Mouse (Mus musculus) lung, adult 2 months (tissue): ENCODE data around the gene Stk25. TPM values are rescaled to one million over a fixed set of nuclear protein-coding genes. Genes with fewer than 3 reads are reported as not detected.

Experiments used
- DNase-seq: peaks from one replicate; pipeline ENCODE4 v3.0.0; 2022
- H3K4me1 ChIP-seq: fragments of 200-500 bp; 2 replicates; pipeline ENCODE4 v1.6.1; 2011; ENCODE audit warnings: low read length; ENCODE audit not compliant: control insufficient read depth, insufficient read depth
- H3K4me3 ChIP-seq: fragments of 200-500 bp; replicated peaks from 2 replicates; pipeline ENCODE3; 2011; ENCODE audit warnings: low read depth, mild to moderate bottlenecking, control low read depth, low read length; ENCODE audit errors: extremely low read depth
- CTCF ChIP-seq: fragments of 200-500 bp; IDR thresholded peaks from 2 replicates; pipeline ENCODE4 v1.5.1; 2011; ENCODE audit warnings: mild to moderate bottlenecking, low read length, control low read depth; ENCODE audit not compliant: insufficient read depth
- POLR2A ChIP-seq: fragments of 200-500 bp; IDR thresholded peaks from 2 replicates; pipeline ENCODE4 v1.6.1; 2011; ENCODE audit warnings: low read depth, mild to moderate bottlenecking, control low read depth, low read length, borderline replicate concordance; ENCODE audit errors: extremely low read depth
- WGBS: fragments of 180-500 bp; shearing (Covaris S2); methylation state at CpG from one replicate; pipeline ENCODE4 v1.1.7; 2018; 5-methylcytosine and 5-hydroxymethylcytosine counted together
- polyA plus RNA-seq: library from polyadenylated mRNA; depleted of rRNA; stranded (reverse); fragments of >200 nt; gene quantifications from 2 replicates; pipeline ENCODE4 v1.2.3, GENCODE M21; 2012

Gene Stk25
- polyA plus RNA-seq, 1 experiment = 141 TPM

DNA sequence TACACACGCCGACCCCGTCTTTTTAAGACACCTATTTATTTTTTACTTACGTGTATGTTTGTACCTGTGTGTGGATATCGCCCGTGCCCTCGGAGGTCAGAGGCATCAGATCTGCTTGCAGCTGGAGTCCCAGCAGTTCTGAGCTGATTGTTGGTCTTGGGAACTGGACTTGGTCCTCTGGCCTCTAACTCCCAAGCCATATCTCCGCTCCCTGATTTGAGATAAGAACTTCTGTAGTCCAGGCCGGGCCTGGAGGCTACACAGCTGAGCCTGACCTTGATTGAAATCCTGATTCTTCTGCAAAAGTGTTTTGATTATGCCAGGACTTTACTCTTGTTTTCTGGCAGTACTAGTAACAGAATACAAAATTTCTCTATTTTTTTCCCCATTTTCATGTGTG, 34.3 kb upstream of the Stk25 start:
- H3K4me3 ChIP-seq = no peak overlapping the region
- 94% methylated on average over 9 of the region's 9 CpGs for WGBS

DNA sequence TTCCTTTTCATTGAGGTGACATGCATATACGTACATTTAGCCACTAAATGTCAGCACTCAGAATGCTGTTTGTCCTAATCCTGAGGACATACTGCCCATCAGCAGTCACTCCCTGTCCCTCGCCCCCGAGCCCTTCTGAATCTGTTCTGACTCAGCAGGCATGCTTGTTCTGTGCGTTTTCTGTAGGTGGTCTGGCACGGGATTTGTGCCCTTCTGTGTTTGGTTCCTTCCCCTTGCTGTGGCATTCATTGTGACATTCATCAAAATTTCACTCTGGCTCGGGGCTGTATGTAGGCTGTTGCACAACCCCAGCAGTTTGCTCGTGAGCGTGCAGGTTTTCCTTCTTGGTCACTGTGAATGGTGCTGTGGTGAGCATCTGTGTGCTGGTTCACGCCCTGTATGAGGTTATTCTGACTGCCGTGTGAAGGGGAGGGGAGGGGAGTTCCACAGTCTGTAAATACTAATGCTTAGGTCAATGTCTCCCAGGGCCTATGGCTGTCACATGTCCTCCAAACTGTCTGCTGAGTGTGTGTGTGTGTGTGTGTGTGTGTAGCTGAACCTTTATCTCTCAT, 33.4 kb upstream of the Stk25 start:
- WGBS = 74% methylated on average over 10 of the region's 10 CpGs
- Histone ChIP-seq H3K4me1 (no peaks in the 10 kb centered on the region; the same call in 1 of the 2 replicates), H3K4me3 (no peak overlapping the region)
- no peak for DNase-seq
- no peak for TF ChIP-seq CTCF
- TF ChIP-seq POLR2A = no peak

More for the DNA sequence above, 34.3 kb upstream of the Stk25 start:
- H3K4me1 ChIP-seq = no peaks in the 10 kb centered on the region; the same call in none of the 2 replicates
- DNase-seq = no peak
- TF ChIP-seq POLR2A = no peak
- TF ChIP-seq CTCF = no peak

- H3K4me3 ChIP-seq = no peak overlapping the region
- H3K4me1 ChIP-seq = no peaks in the 10 kb centered on the region; the same call in 1 of the 2 replicates
- 94% methylated on average over 8 of the region's 8 CpGs for WGBS
- DNase-seq = no peak
- TF ChIP-seq CTCF (no peak), POLR2A (no peak)
Observed at GRCm38 (mm10) chr1:93691106-93691505, 32.6 kb upstream of the Stk25 start.

DNA sequence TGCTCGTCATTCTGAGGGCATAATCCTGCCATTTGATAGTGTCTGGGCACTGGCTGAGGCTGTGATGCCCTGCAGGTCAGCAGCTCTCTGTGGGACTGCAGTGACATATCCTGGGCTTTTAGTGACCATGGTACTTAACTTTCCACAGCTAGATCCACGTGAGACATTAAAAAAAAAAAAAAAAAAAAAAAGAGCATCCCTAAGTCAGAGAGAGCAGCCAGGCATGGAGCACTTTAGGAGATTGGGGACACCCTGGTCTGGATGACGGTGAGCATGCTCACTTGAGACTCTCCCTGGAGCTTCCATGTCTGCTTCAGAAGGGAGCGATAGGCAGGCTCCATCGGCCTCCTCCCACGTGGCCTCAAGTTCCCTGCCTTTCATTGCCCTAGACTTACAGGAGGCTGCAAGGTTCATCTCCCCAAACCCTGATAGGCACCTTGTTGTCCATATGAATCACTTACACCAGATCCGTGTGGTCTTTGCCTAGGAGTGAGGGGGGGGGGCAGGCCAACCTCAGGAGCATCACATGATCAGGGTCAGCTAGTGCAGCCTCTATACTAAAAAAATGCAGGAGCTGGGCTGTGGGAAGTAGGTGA, 31.5 kb upstream of the Stk25 start:
- 87% methylated on average over 7 of the region's 7 CpGs for WGBS
- Histone ChIP-seq H3K4me3 (no peak overlapping the region), H3K4me1 (no peaks in the 10 kb centered on the region)
- TF ChIP-seq CTCF (no peak), POLR2A (no peak)
- no peak for DNase-seq

DNA sequence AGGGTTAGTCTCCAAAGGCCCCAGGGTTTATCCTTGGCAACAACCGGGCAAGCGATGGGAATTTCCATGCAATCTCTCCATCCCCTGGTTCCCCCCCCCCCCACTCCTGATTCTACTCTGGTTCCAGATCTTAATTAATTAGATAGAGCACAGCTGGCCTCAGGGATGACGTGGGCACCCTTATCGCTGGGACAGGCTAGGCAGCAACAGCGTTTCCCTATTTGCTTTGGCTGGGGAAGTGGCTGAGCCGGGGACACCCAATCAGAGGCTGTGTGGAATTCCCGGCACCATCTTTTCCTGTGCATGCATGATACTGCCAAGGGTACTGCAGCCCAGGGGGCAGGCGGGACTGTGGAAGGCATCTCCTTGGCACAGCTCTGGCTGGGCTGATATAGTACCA, 29.7 kb upstream of the Stk25 start:
- Histone ChIP-seq H3K4me1 (no peaks in the 10 kb centered on the region), H3K4me3 (no peak overlapping the region)
- no peak for DNase-seq
- TF ChIP-seq POLR2A (no peak), CTCF (no peak)
- WGBS = 64% methylated on average over 8 of the region's 8 CpGs

DNA sequence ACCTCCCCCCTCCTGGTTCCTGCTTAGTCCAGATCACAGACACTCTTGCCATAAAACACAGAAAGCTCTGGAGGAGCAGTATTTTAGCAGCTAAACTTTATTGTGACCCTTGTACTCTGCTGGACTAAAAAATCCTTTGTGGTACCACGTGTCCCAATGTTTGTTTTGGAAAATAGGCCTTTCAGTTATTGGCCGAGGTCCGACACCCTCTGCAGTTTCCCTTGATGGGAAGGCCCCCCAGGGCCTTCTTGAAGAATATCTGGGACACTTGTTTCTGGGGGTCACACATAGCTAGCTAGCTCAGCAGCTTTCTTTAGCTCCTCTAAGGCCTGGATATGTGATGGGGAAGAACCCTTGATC, 28.5 kb upstream of the Stk25 start:
- H3K4me1 ChIP-seq = no peaks in the 10 kb centered on the region
- WGBS = 44% methylated on average over 3 of the region's 3 CpGs
- no peak for DNase-seq
- no peak for TF ChIP-seq POLR2A
- TF ChIP-seq CTCF = no peak
- no peak overlapping the region for H3K4me3 ChIP-seq

DNA sequence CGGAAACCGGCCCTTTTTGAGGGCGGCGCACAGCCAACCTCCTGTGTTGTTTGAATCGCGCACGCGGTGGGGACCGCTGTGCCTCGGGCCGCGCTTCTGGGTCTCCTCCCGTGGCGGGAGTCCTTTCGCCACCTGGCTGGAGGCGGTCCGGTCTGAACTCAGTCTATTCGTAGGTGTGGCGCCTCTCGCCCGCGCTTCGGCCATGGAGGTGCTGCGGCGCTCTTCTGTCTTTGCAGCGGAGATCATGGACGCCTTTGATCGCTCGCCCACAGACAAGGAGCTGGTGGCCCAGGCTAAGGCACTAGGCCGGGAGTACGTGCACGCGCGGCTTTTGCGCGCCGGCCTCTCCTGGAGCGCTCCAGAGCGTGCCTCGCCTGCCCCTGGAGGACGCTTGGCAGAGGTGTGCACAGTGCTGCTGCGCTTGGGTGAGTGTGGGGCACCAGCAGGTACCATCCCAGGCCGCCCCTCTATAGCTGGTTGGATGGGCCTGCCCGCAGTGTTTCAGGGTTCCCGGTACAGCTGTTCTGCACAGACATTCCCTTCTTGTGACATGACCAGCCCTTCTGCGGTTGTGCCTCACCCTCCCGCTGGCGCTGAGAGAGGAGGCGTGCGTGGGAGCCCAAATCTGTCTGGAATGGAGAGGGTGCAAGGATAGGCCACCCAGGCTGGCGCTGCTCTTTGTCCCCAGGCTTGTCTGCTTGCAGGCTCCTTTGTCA, 27.9 kb upstream of the Stk25 start:
- TF ChIP-seq POLR2A (no peak), CTCF (no peak)
- 8% methylated on average over 51 of the region's 51 CpGs for WGBS
- no peaks in the 10 kb centered on the region for H3K4me1 ChIP-seq
- H3K4me3 ChIP-seq = peak overlapping the region; percentile 37
- peak; percentile 53 for DNase-seq

- Histone ChIP-seq H3K4me3 (peak within 1 kb of the TSS; percentile 37), H3K4me1 (no peaks in the 10 kb centered on the region)
- under 1% methylated on average over 78 of the region's 78 CpGs for WGBS
- TF ChIP-seq POLR2A = no peak
- TF ChIP-seq CTCF = no peak
- peak; percentile 47 for DNase-seq
Observed at GRCm38 (mm10) chr1:93685401-93686244, 27.2 kb upstream of the Stk25 start, which contains the start of gene Bok. Bok (plus strand) TSS chr1:93685660.

DNA sequence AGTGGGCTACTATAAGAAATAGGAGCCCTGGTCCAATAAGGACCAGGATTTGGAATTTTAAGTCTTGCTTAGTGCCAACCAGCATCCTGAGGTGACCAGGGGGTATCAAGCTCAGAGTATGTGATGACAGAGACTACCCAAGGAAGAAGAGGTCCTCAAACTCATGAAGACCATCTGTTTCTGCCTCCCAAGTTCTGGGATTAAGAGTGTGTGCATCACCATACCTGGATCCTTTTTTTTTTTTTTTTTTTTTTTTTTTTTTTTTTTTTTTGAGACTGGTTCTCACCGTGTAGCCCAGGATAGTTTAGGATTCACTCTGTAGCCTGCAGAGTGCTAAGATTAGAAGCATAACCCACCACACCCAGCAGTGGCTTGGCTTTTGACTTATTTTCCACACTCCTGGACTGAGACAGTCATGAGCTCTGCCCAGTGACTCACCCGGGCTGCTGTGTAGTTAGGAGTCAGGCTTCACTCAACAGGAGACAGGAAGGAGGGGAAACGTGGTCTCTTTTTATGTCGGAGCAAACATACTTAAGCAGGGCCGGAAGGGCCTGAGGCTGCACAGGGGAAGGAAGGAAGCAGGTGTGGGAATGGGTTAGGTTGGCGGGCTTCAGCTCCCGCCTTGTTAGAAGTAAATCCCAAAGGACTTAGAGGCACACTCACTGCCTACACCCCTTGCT, 21.6 kb upstream of the Stk25 start:
- Histone ChIP-seq H3K4me3 (no peak overlapping the region), H3K4me1 (no peaks in the 10 kb centered on the region)
- no peak for DNase-seq
- 26% methylated on average over 7 of the region's 7 CpGs for WGBS
- TF ChIP-seq POLR2A = no peak
- TF ChIP-seq CTCF = no peak
